Mouse (Mus musculus): ENCODE data around the gene Sfxn3.
A peak's percentile ranks its signal among the peaks of the same experiment; 100 is the strongest.

Gene Sfxn3

DNA sequence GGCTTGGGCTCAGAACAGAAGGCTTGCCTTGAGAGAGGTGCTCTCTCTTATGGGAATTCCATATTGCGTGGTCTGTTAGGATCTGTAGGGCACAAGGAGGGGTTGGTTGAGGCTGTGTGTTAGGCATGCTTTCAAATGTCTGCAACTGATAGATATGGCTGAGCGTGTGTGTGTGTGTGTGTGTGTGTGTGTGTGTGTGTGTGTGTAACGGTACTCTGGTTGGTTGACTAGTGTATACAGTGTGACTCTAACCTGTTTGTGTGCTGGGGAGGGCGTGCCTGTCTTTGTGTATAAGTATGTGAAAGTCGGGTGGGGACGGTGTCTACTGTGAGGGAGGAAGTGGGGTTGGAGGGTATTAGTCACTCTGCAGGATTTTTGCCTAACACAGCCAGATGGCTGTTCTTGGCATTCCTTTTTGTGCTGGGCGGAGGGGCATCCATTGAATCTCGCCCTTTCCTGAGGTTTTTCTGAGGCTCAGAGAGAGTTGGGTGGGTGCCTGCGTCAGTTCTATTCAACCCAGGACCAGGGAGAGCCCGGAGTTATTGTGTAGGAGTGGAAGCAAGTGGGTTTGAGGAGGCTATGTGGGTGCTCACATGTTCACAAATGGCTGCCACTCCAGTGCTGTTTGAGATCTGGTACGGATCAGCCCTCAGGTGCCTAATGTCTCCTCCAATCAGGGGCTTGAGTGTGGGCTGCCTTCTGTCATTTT lies 786 bp downstream of the Sfxn3 start:
- DNase-seq: peak; percentile 51 to 57

DNA sequence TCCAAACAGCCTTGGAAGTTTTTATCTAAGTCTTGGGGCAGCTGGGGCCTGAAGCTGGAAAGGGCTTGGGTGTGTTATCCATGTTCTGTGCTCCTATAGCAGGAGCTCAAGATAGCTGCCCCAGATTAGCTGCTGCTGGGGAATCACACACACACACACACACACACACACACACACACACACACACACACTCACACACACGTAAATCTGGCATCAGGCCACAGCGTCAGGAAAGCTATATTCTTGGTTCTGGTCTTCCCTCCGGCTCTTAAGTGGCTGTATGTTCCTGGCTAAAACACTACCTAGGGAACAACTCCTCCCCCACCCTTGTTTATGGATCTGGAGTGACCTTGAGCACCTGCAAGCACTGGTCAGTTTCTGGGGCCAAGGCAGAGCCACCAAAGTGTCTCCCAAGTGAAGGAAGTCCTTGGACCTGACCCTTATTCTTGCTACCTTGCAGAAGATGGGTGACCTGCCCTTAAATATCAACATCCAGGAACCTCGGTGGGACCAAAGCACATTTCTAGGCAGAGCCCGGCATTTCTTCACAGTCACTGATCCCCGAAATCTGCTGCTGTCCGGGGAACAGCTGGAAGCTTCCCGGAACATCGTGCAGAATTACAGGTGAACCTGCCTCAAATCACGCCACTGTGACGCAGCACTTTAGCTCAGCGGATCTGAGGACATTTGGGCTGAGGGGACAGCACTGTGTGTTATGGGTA lies 1.5 kb downstream of the Sfxn3 start:
- DNase-seq: peak in 1 of 2 experiments; percentile 43

DNA sequence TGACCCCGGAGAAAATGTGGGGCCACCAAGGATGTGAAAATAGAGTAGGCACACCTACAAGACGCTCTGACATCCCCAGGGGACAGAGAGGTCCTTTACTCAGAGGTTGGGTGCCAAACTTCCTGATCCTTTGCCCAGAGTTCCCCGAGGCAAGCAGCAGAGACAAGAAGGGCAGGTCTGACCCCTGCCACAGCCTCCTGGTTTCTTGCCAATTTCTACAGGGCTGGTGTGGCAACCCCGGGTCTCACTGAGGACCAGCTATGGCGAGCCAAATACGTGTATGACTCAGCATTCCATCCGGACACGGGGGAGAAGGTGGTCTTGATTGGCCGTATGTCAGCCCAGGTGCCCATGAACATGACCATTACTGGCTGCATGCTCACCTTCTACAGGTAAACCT lies 2.2 kb downstream of the Sfxn3 start:
- no peak for DNase-seq

DNA sequence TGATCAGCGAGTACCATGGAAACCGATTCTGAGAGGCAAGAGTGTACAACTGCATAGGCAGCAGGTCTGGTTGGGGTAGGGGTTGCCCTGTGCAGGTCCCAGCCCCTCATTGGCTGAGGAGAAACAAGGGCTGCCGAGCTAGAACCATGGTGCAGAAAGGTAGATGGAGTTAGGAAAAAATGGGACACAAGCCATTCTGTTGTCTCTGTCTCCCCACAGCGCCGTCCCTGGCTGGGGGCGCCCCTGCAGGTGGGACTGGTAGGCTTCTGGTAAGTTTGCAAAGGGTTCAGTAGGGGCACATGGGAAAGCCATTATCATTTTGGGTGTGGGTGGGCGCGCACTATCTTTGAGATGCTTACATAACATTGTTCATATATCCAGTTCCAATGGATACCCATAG lies 6.1 kb downstream of the Sfxn3 start:
- no peak for DNase-seq

DNA sequence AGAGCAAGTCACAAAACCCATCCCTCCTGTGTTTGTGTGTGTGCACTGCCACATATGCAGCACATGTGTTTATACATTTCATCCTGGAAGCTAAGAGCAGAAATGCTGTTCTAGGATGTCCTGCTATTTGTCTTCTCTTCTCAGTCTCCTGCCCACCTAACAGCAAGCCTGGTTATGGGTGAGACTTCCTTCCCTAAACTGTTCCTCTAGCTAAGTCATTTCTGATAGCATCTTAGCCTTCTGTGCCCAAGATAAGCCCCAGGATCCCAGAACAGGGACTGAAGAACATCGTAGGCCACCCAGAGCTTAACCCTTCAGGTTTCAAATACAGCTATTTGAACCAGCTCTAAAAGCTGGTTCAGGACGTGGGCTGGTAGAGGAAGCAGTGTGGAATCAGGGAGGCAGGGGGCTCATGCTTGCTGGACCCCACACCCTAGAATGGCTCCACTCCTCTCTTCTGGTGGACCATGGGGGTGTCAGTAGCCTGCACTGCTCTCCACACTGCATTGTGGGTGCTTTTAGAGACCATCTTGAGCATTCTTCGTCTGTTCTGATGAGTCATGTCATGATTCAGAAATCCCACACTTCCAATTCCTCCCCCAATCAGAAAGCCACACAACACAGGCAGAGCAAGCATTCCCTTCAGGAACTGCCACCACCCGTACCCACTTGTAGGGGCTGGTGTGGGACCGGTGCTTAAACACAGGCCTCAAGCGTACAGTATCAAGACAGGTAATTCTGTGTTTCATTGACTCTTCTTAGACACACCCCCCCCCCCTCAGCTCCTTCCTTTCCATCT lies 7.8 kb downstream of the Sfxn3 start:
- DNase-seq: no peak

DNA sequence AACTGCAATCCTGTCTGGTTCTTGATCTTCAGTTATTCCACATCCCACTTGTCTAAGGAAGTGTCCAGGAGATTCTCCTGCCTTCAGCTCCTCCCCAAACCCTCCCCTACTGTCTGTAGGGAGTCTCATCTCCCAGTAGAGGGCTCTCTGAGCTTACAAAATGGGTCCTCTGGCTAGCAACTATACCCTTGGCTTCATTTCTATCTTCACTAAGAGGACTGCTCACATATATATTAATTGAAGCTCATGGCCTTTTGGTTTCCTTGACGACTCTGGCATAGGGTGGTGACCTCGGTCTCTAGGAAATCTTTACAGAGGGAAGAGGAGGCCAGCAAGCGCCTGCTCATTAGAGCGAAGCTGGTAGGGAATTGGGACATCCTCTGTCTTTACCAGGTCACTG lies 9.1 kb downstream of the Sfxn3 start:
- DNase-seq: peak; percentile 43 to 53

DNA sequence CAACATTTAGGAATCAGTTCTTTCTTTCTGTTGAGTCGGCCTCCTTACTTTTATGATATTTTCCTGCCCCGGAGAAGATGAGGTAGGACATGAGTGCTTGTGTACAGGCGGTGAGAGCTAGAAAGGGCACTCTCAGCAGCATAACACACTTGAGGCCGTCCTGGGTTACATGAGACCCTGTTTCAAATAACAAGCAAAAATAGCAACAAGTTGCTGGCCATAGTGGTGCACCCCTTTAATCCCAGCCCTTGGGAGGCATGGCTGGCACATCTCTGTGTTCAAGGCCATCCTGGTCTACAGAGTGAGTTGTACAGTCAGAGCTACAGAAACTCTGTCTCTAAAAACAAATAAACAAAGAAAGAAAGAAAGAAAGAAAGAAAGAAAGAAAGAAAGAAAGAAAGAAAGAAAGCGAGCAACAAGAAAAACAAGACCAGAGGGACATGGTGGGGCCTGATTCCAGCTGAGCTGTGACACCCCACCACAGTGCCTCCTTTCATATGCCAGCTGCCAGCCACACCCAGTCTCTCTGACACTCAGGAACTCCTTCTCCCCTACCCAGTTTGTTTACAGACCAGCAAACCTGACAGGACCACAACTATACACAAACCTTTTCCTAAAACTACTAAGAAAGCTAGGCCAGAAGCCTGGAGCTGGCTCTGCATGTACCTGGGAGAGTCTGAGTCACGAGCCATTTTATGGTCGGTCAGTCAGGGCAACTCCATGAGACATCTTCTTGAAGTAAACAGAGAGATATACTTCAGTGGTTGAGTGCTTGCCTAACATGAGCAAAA lies 9.8 kb downstream of the Sfxn3 start:
- no peak for DNase-seq

DNA sequence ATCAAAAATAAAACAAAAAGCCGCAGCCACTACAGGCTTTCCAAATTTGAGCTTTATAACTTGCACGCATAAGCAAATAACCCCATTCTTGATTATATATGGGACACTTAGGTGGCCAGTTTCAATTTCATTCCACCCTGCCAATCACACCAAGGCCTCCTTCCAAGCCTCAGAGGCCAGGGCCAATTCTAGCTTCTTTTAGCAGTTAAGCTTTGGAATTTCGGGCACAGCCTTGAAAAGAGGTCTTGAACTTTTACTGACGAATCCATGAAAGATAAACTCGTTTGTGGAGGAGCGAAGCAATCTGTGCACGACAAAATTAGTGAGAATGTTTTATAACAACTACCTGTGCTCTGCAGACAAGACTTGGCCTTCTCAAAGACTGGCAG lies 10.4 kb downstream of the Sfxn3 start:
- DNase-seq: no peak

DNA sequence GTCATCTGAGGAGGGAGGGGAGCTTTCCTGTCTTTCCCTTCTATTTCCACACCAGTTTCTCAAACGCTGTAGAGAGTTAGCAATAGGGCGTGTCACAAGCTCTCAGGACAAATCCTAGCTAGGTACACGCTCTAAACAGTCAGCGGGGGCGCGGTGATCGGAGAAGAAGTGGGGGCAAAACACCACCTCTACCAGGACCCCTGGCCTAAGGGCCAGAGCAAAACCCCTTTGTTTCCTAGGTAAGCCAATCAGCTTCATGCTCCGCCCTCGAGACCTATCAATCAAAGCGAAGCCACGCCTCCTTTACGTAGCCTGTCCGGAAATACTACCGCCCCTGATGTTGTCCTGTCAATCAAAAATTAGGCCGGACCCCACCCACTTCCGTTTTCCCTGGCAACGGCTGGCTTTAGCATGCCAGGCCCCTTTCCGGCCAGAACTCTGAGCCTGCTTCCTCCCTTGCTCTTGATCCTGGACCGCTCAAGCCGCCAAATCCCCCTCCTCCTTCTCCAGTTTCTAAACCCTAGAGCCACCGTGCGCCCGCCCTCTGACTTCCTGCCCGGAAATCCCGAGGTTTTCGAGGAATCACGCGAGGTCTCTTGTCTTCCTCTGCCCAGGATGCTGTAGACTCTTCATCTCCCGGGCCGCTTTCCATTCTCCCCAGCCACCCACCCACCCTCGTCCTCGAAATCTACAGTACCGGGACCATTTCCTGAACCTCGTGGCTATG lies 11.0 kb downstream of the Sfxn3 start:
- peak; percentile 96 to 97 for DNase-seq

DNA sequence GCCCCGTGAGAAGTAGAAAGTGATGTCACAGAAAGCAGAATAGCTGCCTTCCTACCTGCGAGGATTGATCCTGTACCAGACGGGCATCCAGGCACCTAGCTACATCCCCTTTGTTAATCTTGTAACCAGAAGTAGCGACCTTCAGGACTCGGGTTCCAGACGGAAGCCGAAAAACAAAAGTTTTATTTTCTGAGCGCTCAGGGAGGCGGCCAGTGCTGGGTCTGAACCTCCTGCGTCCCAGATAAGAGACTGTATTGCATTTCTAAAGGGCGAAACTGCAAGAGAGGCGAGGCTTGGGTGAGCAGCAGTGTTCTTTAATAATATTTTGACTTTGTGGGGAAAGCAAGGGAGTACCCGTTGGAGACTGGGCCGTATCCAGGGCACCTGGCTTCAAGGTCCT lies 11.5 kb downstream of the Sfxn3 start:
- DNase-seq: no peak

DNA sequence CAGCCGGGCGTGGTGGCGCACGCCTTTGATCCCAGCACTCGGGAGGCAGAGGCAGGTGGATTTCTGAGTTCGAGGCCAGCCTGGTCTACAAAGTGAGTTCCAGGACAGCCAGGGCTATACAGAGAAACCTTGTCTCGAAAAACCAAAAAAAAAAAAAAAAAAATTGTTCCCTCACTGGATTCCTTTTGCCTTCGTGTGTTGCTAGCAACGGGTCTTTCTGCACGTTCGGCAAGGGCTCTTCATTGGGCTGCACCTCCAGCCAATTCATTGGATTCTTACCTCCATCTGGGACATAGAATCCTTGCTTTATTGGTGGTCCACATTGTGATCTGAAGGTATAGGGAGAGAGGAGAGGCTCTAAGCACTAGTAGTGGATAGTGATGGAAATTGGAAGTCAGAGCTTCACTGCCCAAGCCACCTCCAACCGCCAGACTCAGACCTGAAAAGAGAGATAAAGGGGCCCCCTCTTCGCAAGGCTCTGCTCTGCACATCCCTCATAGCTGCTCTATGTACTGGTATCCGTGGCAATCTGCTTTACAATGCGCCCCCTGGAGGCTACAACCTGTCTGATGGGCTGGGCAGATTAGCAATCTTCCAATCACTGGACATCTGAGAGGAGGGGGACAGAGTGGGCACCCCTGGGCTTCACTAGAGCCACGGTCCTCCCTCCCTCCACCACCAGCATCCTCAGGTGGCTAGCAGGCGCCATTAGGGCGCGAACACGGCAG lies 16.4 kb downstream of the Sfxn3 start:
- peak; percentile 67 to 87 for DNase-seq

DNA sequence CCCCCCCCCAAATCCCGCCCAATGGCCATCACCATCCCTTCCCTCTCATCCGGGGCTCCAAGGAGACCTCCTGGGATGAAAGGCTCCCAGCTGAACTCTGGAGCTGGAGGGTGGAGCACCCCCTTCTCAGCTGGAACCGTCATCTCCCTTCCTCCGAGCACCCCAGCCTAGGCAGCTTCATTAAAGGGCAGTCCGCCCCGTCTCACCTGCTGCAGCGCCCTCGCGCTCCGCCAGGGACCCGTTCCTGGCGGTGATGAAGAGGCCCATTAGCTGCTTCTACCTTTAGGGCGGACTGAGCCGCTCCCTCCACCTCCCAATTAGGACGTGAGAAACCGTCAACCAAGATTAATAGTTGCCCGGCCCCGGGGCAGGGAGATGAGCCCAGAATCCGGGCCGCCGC lies 17.9 kb downstream of the Sfxn3 start:
- no peak for DNase-seq

DNA sequence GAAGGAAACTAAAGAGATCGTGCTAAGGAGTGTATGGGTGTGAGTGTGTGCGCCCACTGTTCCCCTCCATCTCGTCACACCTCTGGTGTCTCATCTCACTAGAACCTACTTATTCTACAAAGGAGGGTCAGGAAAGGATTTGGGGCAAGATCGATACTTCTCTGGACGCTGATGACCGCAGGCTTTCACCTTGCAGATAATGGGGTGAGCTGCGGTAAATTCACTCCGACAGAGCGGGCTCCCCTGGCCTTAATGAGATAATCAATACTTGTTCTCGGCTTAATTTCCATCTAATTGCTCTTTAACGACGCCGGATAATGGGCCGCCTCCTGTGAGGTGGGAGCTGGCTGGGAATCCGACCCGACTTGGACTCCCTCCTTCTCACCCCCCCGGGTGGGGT lies 19.9 kb downstream of the Sfxn3 start:
- DNase-seq: no peak

DNA sequence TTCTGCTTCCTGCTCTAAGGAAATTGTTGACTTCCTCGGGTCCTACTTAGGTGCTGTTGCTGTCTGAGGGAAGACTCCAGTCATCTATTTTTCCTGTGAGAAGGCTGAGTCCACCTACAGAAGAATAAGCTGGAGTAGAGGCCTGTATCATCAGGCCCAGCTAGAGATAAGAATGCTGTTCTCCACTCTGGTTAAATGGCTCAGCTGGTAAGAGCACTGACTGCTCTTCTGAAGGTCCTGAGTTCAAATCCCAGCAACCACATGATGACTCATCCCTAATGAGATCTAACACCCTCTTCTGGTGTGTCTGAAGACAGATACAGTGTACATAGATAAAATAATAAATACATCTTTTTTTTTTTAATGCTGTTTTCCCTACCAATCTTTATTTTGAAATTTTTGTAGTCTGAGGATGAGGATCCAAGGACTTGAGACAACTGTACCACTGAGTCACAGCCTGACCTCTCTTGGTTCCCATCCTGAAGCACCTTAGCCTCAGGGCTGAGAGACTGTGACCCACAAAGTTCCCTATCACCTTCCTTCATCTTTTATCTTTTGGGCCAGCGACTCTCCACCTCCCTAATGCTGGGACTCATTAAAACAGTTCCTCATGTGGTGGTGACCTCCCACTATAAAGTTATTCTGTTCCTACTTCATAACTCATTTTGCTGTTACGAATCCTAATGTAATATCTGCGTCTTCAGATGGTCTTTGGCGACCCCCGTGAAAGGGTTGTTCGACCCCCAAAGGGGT lies 20.6 kb downstream of the Sfxn3 start:
- DNase-seq: no peak

DNA sequence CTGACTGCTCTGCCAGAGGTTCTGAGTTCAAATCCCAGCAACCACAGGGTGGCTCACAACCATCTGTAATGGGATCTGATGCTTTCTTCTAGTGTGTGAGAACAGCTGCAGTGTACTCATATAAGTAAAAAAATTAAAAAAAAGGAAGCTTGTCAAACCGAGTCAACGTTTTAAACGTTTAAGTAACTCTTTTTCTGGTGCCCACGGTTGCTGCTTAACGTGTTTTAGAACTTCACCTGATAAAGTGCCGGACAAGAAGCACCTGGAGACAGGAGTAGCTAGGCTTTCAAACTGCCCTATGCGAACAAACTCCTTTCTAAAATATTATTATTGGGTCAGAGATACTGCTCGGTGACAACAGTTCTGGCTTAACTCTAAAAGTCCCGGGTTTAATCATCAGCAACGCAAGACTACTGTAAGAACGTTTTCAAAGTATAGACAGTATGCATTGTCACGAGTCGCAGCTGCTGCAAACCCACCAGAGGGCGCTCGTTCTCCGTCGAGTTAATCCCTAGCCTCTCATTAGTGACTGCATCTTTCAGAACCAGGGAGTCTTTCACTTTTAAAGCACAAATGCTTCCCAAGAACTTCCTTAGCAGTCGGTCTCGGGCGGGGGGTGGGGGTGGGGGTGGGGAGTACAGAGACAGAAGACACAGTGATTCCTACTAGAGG lies 26.7 kb downstream of the Sfxn3 start:
- DNase-seq: peak; percentile 70 to 90

DNA sequence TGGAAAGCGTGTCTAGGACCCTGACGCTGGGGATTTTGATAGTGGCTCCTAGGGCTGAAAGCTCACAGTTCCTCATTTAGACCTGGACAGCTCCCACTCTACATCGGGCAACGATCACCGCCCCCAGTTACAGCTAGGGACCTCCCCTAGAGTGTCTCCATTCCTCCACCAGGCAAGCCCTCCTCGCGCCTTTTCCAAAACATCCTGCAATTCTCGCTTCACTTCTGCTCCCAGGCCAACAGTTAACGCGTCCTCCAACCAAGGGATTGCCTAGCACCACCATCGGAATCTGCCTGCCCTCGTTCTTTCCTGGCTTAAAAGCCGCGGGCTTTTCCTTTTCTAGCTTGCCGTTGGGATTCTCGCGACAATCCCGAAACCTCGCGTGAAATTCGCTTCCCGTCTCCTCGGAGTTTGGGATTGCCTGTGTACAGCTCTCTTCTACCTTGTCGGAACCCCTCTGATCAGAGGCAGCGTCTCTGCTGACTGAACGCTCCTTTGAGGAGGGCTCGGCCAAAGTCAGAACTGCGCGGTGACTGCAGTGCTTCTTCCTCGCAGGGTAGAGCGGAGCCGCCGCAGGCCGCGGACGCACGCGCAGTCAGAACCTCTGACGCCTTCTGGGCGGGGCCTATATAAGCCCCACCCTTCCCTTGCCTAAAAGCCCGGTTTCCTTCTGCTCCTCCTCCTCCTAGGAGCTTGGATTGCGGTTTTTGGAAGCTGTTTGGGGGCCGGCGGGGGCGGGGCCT lies 27.4 kb downstream of the Sfxn3 start, which contains the start of gene Kazald1:
Kazald1 (plus strand) TSS at position 662 of the 743 bp plus-strand sequence.
- peak; percentile 94 to 97 for DNase-seq

DNA sequence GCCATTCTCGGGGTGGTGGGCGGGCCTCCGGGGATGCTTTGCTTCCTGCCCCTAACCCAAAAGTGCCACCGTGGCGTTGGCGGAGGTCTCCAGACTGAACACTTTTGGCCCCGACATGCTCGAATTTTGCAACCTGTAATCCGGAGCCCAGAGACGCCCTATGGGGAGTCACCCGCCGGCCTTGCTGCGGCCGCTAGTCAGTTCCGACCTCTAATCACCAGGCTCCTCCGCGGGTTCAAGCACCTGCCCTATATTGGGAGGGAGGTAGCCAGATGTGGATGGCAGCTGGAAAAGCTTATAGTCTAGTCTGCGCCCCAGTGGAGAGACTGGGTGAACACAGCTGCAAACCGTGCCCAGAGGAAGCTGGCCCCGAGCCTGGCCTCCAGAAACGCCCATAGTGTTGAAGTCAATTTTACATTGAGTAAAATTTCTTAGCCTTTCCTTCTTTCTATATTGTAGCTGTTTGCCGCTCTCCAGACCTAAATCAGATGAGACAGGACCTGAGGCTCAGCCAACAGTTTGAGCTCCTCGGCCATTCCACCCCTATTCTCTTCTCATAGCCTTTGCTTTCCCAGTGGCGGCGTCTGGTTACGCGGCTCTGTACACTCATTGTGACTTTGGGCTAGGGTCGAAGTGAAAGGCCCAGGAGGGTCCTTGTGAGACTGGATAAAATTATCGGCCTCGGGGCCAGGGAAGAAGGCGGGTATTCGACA lies 28.2 kb downstream of the Sfxn3 start:
- no peak for DNase-seq

DNA sequence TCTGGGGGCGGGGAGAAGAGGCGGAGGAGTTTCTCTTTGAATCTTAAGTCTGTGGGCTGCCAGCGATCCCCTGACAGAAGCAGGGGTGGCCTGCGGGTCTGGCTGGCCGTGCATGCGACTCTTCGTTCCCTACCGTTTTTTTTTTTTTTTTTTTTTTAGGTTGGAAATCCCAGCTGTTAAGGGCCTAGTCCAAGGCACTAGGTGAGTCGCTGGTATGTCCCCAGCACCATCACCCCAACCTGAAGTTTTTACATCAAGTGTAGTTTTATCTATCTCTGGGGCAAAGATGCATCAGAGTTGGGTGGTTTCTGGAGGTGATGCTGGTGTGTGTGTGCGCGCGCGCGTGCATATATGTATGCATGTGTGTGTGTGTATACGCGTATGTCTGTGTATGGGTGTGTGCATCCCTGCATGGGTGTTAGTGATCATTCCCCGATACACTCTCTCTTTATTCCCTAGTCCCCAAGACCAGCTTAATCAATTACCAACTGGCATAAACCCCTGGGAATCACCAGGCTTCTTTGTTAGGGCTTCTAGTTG lies 28.8 kb downstream of the Sfxn3 start:
- DNase-seq: no peak

Measured in kidney, postnatal 36 days (tissue).